Mouse (Mus musculus) adrenal gland, postnatal 36 days (tissue): ENCODE measurements around the gene Fam227b. TPM values are rescaled to one million over a fixed set of nuclear protein-coding genes. Genes with fewer than 3 reads are reported as not detected.

ENCODE experiments used
- DNase-seq, 2 experiments: peaks; one replicate each; pipeline ENCODE4 v3.0.0; 2021; ENCODE audit warnings: mixed read lengths in 1 of 2
- long read RNA-seq, 2 experiments: library from polyadenylated mRNA; stranded (forward); transcript quantifications; one replicate each; pipeline ENCODE4 v2.0.0; 2021; ENCODE audit warnings: borderline sequencing depth in 2 of 2
- total RNA-seq, 2 experiments: library from RNA; stranded (reverse); gene quantifications; 2 replicates each; pipeline ENCODE4 v1.2.3; 2021

Fam227b gene
- under 1 TPM in 1 of 2 experiments, not detected in 1; 0.23 TPM for total RNA-seq
- long read RNA-seq, experiment 1, partial matches to known transcripts = 0 of 2 reads
- long read RNA-seq, experiment 1, other reads (novel, unspliced or antisense) = 2 of 2 reads
- long read RNA-seq, experiment 2 = 0 reads

DNA sequence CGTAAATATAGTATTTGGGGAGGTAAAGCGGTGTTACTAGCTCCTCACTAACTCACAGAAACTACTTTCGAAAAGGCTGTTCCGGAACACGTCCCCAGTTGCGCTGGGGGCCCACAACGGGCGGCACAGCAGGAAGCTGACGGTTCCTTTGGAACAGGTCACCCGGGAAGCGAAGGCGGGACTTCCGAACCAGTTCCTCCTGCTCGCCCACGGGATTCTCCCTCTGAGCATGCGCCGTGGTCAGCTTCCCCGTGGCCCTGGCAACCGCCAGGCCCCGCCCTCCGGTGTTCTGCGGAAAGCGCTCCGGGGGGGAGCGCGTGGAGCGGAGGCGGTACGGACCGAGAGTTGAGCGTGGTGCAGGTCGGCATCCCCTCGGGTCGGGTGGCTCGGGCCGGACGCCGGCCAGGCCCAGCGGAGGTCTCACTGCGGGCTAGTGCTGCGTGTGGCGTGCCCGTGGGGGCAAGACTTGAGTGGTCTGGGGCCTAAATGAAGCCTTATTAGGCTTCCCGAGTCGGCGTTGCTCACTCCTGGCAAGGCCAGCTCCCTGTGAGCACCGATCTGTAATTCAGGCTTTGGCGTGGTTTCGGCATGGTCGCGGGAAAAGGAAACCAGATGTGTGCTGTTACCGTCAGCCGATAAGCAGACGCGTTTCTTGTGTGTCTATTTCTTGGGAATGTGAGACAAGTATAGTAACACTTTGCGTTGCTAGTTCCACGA lies at the start of gene Fam227b, which contains the start of gene Dtwd1:
Gene Fam227b, minus strand, starts transcription at position 150 of the 717 bp plus-strand sequence.
Gene Dtwd1, plus strand, starts transcription at position 287 of the 717 bp plus-strand sequence.
- peak; percentile 98 to 99 for DNase-seq

DNA sequence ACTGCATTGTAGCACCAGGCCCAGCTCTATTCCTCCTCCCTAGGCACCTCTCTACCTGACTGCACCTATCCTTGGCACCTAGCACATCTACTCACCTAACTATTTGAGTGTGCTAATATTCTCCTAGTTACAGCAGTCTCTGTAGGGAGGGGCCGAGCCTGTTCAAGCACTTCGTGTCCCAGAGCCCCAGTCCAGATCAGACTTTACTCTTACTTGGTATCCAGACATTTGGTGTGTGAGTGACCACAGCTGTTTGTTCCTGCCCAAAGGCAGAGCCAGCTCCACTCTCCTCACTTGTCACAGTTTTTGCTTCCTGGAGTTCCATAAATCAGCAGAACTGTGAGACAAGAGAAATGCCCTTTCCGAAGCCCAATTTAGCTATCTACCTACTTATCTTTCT lies 47.2 kb upstream of the Fam227b start:
- DNase-seq = no peak

DNA sequence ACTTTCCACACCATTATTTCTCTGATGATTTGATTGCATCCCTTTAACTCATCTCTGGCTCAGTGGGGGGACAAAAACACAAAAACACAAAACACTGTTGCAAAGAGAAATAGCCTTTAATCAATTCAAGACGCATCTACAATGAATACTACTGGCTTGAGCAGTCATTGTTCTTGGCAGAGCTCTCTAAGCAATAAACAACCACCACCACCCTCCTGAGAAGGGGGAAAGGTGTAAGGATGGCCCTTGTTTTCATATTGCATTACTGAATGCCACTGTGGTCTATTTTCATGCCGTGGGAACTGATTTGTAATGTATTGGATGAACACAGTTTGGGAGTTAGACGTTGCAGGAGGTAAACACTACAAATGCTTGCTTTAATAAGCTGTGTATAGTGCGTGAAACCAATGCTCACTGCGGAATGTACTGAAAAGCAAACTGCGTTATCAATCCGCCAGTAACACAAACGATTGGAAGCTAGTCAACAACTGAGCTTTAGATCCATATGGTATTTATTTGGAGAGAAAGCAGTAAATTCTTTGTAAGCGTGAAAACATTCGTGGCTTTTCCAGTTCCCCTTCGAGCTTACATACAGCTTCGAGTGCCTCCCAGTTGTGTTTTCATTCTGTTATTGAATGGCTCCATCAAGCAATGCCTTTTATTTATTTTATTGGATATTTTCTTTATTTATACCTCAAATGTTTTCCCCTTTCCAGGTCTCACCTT lies 44.0 kb upstream of the Fam227b start:
- no peak for DNase-seq

DNA sequence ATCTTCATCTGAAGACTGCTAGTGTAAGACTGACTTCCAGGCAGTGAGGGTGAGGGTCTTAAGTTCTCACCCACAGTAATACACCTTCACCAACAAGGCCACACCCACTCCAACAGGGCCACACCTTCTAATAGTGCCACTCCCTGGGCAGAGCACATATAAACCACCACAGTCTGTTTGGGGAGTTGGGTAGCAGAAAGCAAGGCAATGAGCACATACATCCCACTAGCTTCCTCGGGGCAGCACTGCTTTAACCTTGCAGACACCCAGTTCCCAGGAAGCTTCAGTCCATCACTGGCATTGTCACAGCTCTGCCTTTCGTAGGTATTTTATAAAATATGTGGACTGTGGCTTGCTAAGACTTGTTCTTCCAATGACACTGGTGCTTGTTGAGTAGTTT lies 40.3 kb upstream of the Fam227b start:
- no peak for DNase-seq

DNA sequence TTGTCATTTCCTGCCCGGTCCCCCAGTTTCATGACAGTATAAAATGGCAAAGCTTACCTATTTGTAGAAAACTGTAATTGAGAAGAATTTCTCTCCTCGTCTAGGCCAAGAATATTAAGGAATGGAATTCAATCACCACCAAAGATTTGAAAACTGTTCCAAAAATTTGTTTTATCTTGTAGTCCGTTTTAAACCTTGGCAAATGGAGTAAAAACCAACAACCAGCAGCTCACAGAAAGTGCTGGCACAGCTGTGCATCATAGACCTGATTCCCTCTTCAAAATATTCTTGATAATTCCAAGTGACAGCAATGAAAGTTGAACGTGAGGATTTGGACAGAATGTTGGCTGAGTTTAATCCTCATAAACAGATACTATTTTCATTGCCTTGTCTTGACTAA lies 39.5 kb upstream of the Fam227b start:
- DNase-seq = no peak

DNA sequence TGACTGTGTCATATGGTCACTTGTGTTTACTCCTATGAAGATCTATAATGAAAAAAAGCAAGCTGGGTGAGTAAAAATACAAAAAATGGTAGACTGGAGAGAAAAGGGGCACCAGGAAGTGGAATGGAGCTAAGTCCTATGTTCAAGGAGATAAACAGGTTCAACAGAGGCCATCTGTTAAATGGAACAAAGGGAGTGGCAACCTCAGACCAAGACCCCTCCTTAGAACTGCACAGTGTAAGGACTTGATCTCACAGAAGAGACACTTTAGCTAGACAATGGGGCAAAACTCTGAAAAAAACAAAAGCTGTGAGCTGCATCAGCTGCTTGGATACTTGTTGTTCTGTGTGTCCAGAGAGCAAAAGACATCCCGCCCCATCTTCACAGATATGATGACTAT lies 19.6 kb upstream of the Fam227b start:
- DNase-seq = no peak

DNA sequence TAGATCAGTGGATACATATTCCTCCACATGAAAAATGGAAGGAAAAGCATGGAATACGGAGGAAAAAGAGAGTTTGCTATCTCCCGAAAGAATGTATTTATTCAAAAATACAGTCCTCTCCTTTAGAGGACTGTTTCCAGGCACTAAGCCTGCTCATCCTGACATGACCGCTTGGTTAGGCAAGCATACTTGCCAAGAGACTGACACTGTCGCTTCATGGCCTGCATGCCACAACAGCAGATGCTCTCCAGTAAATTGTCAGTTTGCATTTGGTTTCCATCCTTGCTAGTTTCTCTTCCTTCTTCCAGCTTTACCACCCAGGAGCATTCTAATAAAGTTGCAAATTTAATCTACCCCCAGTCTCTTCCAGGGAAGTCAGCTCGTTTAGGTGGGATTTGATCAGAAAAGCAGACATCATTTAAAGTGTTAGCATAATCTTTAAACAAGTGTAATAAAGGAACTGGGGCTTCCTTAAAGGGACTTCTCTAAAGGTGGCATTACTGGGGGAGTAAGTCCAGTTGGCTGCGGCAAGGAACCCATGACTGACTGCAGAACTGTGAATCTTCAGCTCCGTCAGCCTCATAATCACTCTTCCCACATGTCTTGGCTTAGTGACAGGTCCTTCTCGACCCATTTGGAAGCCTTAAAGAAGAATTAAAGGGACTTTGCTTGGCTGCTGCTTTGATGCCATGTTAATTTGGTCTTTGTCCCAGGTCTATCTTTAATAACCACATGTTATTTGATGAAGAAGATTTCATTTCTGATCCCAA lies 15.2 kb upstream of the Fam227b start:
- DNase-seq = no peak

DNA sequence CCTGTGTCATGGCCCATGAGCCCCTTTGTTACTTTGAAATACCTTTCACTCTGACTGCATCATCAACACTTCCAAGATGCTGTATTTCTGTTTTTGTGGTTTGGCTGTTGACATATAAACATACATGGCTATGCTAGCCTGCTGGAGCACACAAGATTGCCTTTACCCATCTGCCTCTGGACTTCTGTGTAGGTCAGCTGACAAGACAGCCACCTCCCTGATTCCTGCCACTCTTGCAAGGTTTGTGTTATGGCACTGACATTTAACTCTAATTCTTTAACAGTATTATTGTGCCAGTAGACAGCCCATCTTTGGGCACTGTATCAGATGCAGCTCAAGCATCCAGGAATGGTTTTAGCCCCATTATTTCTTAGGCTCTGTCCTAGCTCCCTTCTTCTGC lies 14.5 kb upstream of the Fam227b start:
- no peak for DNase-seq

DNA sequence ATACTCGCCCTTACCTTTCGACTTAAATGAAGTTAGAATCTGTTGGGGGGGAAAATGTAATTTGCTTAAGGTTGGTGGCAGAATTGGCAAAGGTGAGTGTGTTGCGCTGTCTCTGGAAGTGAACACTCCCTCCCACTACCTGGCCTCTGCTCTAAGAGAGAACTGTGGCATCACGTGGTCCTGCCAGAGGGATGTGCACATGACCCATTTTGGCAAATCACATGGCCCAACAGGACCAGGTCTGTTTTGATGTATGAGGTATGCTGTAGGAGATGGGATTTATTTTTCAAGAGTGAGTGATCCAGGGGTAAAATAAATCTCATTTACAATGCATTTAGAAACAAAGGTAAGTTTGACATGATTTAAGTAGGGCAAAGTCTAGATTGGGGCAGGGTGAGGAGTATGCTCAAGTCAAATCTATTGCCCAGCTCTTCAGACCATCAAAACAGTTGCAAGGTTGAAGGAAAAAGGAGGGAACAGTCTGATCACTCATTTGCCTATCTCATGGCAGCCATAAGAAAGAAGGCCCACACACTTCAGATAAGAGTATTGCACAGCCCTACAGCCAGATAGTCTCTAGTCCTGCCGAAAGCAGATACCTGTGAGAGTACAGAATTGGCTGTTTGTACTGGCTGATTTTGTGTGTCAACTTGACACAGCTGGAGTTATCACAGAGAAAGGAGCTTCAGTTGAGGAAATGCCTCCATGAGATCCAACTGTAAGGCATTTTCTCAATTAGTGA lies 13.6 kb upstream of the Fam227b start:
- no peak for DNase-seq

DNA sequence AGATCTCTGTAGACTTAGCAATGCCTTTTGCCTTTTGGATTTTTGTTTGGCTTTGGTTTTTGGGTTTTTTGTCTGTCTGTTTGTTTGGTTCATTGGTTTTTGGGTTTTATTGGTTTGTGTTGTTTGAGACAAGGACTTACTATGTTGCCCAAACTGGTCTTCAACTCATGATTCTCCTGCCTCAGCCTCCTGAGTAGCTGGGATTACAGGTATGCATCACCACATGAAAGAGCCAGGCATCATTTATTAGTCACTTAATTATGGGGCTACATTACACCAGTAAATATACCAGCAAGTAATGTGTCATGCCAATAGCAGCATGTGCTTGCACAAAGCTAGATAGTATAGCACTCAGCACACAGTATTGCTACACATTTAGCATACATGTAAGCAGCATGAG lies 4.1 kb downstream of the Fam227b start:
- DNase-seq = no peak

DNA sequence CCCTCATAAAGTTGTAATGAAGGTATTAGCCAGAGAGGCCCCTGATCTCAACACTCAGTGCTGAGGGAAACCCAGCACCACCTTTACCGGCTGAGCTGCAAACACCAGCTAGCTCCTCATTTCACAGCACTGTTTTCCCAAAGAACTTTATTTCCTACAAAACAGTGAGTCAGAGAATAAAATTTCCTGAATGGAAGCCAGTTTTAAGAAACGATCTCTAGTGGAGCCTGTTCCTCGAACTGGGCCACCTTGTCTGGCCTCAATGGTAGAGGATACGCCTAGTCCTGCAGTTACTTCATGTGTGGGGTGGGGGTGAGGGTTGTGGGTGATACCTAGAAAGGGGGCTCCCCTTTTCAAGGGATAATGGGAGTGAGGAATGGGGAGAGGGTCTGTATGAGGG lies 57.2 kb downstream of the Fam227b start:
- DNase-seq = no peak

DNA sequence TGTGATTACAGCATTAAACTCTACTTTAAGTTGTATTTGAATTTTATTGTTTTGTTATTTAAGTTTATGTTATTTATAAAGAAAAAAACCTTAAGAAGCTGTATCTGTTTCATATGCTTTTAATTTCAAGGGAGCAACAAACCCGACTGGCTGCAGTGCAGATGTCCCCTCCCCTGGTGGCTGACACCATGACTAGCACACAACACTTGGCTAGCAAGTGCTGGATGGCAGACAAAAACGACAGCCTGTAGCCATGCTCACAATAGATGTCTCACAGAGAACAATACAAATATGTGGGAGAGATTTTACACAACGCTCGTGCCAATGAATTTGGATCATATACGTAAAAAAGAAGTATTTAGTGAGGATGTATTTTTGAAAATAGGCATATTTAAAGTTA lies 61.4 kb downstream of the Fam227b start:
- no peak for DNase-seq

DNA sequence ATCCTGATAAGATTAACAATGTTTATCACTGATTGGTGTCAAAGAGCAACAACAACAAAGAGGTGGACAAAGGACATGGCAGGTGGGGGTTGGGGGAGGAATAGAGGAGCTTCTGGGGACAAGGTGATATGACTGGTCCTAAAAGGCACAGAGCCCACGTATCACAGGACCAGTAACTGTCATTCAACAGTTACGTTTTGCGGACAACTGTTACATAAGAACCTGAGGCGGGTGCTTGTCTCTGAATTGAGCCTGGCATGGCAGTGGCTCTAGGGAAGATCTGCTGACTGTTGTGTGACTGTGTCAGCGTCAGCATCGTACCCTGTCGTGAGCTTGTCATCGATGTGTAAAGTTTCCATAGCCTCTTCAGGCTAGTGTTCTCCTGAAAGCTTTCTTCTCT lies 65.6 kb downstream of the Fam227b start:
- DNase-seq = no peak

DNA sequence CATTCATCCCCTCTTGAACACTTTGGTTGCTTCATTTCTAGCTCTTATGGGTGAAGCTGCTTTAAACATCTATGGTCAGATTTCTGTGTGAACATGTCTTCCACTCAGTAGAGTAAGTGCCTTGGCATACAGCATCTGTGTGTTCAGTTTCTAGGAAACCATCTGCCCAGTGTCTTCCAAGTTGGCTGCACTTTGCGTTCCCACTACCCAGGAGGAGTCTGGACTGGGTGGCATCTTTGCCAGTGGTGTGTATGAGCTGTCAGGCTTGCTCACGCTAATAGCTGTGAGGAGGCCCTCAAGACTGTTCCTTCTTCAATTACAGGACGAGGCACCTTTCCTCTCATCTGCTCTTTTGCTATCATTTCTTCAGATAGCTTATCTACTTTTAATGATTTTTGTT lies 67.5 kb downstream of the Fam227b start:
- DNase-seq = no peak

DNA sequence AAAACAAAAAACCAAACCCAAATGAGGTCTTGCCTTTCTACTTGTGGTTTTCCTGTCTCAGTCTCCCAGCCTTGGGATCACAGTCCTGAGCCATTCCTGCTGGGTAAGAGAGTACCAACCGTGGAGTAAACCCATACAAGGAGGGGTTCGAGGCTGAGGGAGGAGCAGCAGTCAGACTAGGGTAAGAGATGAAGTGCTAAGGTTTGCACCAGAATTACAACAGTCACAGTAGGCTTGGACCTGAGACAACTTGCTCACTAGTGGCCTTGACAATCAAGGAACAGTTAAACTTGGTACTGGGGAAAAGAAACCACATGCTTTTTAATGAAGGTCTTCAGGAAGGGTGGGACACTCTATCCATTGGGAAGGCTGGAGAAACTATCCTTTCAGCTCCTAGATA lies 72.7 kb downstream of the Fam227b start:
- DNase-seq = peak in 1 of 2 experiments; percentile 7

DNA sequence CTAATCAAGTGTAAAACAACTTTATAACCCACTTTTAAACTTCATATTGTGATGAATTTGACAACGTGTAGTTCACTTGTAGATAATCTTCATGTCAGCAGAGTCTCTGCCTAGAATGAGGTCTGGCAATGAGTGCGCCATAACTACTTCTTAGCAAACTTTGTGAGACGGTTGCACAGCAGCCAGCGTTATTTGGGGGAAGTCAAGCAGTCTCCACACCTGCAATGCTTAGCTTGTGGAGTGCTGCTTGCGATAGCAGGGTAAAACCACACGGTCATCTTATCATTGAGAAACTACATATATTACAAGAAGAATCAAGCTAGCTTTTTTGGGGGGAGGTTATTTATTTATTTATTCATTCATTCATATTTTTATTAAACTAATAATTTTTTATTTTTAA lies 75.3 kb downstream of the Fam227b start:
- DNase-seq = no peak

DNA sequence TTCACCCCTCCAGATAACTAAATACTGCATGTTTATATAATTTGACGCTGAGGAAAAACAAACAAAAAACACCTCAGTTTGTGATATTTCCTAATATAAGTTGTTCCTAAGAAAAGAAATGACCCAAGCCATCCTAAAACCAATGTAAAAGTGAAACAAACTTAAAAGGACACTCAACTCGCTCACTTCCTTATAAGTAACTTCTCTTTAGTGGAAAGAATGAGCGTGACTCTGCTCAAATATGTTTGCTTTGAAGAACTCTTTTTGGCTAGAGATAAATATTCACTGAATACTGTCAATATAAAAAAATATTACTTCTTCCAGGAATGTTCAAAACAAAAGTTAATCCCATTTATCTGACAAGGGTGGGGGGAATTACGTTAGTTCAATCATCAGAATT lies 78.1 kb downstream of the Fam227b start:
- DNase-seq = no peak

DNA sequence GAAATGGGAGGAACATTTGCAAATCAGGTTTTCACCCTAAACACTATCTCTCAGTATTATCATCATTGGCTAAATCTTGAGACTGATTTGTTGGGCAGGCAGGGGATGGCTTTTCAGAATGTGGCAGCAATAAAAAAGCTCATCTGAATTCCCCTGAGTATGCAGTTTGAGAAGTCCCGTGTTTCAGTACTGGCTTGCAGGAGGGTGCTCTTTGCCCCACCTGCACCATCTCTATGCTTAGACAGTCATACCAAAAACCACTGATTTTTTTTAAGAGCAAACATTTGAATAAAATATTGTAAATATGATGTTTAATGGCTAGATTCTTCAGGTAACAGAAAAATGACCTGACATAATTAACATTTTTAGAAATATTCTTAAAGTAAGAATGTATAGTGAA lies 82.1 kb downstream of the Fam227b start:
- no peak for DNase-seq

DNA sequence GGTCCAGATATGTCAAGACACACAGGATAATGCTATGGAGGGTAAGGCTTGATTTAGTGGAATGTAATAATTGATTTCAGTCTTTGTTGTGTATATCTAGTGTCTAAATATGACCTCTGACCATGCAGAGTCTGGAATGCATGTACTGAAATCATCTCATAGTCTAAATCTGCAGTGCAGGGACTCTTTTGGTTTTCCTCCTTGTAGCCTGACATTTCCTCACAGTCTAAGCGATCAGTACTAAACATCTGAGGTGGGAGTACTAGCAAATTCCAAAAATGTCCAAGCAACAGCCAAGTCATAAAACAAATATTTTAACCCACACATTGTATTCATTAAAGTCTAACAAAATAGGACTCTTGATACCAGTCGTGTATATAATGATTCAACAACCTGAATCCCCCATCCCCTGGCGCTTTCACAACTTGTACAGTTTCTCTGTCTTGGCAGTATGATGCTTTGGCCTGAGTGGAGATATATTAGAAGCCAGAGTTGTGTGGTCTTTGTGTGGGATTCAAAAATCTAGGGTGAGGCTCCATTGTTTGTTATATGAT lies 86.4 kb downstream of the Fam227b start:
- DNase-seq = no peak

DNA sequence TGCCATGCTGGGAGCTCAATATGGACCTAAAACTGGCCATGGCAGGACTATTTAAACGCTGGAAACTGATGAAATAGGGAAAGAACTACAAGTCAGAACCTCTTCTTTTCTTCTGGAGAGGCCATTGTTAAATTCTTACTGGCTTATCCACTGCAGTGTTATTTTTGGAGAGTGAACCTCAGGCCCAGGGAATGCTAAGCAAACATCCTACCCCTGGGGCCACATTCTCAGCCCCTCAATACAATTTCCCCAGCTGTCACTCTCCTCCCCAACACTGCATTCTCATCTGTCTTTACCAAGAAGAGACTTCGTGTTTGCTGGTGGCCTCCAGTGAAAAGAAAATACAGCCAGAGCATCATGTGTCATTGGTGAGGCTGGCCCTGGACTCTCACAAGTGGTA lies 87.0 kb downstream of the Fam227b start:
- DNase-seq = no peak

DNA sequence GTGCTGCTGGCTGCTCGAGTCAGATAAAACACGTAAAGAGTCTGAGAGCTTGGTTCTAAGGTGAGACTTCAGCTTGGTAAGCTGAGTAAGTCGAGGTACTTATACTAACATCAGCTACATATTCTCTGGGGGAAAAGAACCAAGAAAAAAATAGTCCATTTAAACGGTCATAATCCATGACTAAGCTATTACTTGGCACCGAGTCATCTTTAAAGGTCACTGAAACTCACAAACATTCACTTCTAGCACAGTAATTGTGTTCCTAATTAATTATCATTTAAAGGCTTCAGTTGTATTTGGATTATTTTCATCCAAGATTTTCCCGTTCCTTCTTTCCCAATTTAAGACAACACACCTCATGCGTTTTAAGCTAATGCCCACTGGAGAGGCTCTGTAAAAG lies 88.9 kb downstream of the Fam227b start:
- DNase-seq = no peak
